Mouse (Mus musculus) inflammation-experienced regulatory T-cells, adult 16 weeks (primary cell): ENCODE data around the gene Atg14. TPM values are rescaled to one million over a fixed set of nuclear protein-coding genes. Genes with fewer than 3 reads are reported as not detected.

ENCODE experiments used
- polyA plus RNA-seq: library from polyadenylated mRNA; unstranded; fragments of 100-300 nt; shearing (Covaris generic); gene quantifications from one replicate; pipeline ENCODE4 v1.2.1, GENCODE M21; 2017

The Atg14 gene
- polyA plus RNA-seq = 21.0 TPM

DNA sequence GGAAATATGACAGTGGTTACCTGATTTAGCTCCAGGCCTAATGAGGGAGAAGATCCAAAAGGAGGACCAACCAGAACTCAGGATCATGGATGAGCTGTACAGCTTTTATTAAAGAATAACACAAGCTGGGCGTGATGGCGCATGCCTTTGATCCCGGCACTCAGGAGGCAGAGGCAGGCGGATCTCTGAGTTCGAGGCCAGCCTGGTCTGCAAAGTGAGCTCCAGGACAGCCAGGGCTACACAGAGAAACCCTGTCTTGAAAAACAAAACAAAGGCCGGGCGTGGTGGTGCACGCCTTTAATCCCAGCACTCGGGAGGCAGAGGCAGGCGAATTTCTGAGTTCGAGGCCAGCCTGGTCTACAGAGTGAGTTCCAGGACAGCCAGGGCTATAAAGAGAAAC lies at the start of gene Atg14:
Atg14 (minus strand) TSS at position 101 of the 400 bp plus-strand sequence.

Other genes starting within 250 kb of the Atg14 start
- gene Lgals3, start 202.9 kb downstream of the Atg14 start, polyA plus RNA-seq = 20.0 TPM
- gene Dlgap5, start 152.2 kb downstream of the Atg14 start, polyA plus RNA-seq = 16.3 TPM
- gene Fbxo34, start 120.2 kb downstream of the Atg14 start, polyA plus RNA-seq = 21.7 TPM
- gene Ktn1, start 77.8 kb upstream of the Atg14 start, polyA plus RNA-seq = 89.8 TPM